Mouse (Mus musculus) cerebellum, adult 2 months (tissue): ENCODE data around the gene Sdcbp2. TPM values are rescaled to one million over a fixed set of nuclear protein-coding genes. Genes with fewer than 3 reads are reported as not detected.

Experiments
- DNase-seq, 2 experiments: peaks; one replicate each; pipeline ENCODE4 v3.0.0; 2021
- H3K27ac ChIP-seq: fragments of 200-500 bp; 2 replicates; pipeline ENCODE4 v1.5.1; 2012; ENCODE audit warnings: low read length, control low read depth, inconsistent platforms; ENCODE audit not compliant: insufficient read depth
- H3K27me3 ChIP-seq: fragments of 200-500 bp; 2 replicates; pipeline ENCODE4 v1.6.1; 2012; ENCODE audit warnings: inconsistent platforms, mild to moderate bottlenecking, low read length, moderate library complexity; ENCODE audit not compliant: control insufficient read depth, insufficient read depth
- H3K4me1 ChIP-seq: fragments of 200-500 bp; 2 replicates; pipeline ENCODE4 v1.6.1; 2011; ENCODE audit warnings: low read length; ENCODE audit not compliant: control insufficient read depth, insufficient read depth
- H3K4me3 ChIP-seq: fragments of 200-500 bp; replicated peaks from 2 replicates; pipeline ENCODE3; 2011; ENCODE audit warnings: mild to moderate bottlenecking, low read depth, low read length, control low read depth; ENCODE audit not compliant: insufficient read depth
- CTCF ChIP-seq: fragments of 200-500 bp; IDR thresholded peaks from 2 replicates; pipeline ENCODE4 v1.5.1; 2011; ENCODE audit warnings: low read depth, mild to moderate bottlenecking, control low read depth, low read length, moderate library complexity, borderline replicate concordance; ENCODE audit not compliant: insufficient read depth
- POLR2A ChIP-seq: fragments of 200-500 bp; IDR thresholded peaks from 2 replicates; pipeline ENCODE4 v1.6.1; 2011; ENCODE audit warnings: low read length, control low read depth, borderline replicate concordance; ENCODE audit not compliant: insufficient read depth
- WGBS: fragments of 180-500 bp; shearing (Covaris S2); methylation state at CpG from one replicate; pipeline ENCODE4 v1.1.7; 2018; 5-methylcytosine and 5-hydroxymethylcytosine counted together
- polyA plus RNA-seq: library from polyadenylated mRNA; depleted of rRNA; stranded (reverse); fragments of >200 nt; gene quantifications from 2 replicates; pipeline ENCODE4 v1.2.3, GENCODE M21; 2012; rRNA removed

The Sdcbp2 gene
- polyA plus RNA-seq: 1.2 and 1.3 TPM in 2 replicates

DNA sequence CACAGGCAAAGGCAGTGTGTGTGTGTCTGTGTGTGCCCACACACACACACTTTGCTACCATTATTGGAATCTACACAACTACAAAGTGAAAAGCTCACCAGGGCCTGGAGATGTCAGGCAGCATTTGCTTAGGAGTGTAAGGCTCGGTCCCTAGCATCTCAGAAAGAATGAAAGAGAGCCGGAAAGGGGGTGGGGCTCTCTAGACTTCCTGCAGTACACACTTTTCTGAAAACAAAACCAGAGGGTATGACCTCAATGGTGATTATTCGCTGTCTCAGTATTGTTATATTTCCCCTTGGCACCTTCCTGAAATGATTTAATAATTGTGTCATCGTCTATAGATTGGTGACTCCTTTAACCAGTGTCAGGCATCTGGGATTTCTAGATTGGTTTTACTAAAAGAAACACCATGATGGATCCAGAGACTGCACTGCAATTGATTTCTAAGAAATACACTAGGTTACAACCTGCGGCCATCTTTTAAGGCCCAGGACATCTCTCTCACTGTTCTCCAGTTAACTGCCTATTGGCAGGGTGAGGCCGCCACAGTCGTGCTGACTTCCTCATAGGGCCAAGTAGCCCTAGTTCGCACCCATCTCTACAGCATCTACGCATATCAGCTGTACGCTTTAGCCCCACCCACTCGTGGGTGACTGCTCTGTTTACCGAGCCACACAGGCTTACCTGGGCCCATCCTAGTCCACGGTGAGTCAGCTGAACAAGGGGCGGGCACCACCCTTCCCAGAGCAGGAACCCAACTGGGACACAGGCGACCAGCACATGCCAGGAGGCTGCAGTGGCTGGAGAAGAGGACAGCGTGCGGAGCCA is at the start of gene Sdcbp2:
Sdcbp2 (plus strand) TSS at position 750 of the 828 bp plus-strand sequence.
- H3K4me3 ChIP-seq: no peak within 1 kb of the TSS
- TF ChIP-seq CTCF (no peak), POLR2A (no peak)
- no peaks in the 10 kb centered on the region for H3K4me1 ChIP-seq
- H3K27ac ChIP-seq: no peak within 1 kb of the TSS
- no peaks in the 10 kb centered on the region for H3K27me3 ChIP-seq
- 70% methylated on average over 17 of the region's 17 CpGs for WGBS
- DNase-seq: no peak

GRCm38 (mm10) chr2:151524324-151525041 is 47.9 kb upstream of the Sdcbp2 start:
- Histone ChIP-seq H3K27me3 (no peaks in the 10 kb centered on the region), H3K27ac (no peak overlapping the region), H3K4me3 (no peak overlapping the region), H3K4me1 (no peaks in the 10 kb centered on the region)
- WGBS: 66% methylated on average over 4 of the region's 4 CpGs
- no peak for TF ChIP-seq POLR2A
- no peak for TF ChIP-seq CTCF
- DNase-seq: no peak

GRCm38 (mm10) chr2:151525520-151525919 is 46.9 kb upstream of the Sdcbp2 start:
- DNase-seq: no peak
- H3K4me1 ChIP-seq: no peaks in the 10 kb centered on the region
- no peaks in the 10 kb centered on the region for H3K27me3 ChIP-seq
- H3K27ac ChIP-seq: no peak overlapping the region
- no peak for TF ChIP-seq POLR2A
- TF ChIP-seq CTCF: no peak
- WGBS: 77% methylated on average over 2 of the region's 2 CpGs
- no peak overlapping the region for H3K4me3 ChIP-seq

- no peak for TF ChIP-seq CTCF
- no peak for TF ChIP-seq POLR2A
- WGBS: 91% methylated on average over 1 of the region's 1 CpGs
- no peak overlapping the region for H3K27ac ChIP-seq
- no peak for DNase-seq
- no peak overlapping the region for H3K4me3 ChIP-seq
- no peaks in the 10 kb centered on the region for H3K27me3 ChIP-seq
- no peaks in the 10 kb centered on the region for H3K4me1 ChIP-seq
Observed at GRCm38 (mm10) chr2:151528066-151528465, 44.4 kb upstream of the Sdcbp2 start.

DNA sequence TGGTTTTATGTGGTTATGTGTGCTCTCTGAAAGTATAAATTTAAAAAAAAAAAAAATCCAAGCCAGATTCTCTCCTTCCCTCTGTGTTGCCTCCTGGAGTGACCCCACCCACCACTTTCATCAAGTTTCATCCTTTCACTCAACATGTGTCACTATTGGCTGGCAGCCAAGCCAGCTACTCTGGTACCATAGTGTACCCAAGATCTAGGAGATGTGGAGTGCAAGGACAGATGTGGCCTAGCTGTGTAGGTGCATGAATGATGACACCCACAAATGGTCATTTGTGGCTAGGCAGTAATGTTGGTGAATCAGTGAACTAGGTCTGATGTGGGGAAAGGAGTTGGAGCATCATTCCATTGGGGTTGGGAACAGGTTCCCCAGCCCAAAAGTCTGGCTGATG is 43.3 kb upstream of the Sdcbp2 start:
- TF ChIP-seq POLR2A (no peak), CTCF (no peak)
- H3K4me1 ChIP-seq: no peaks in the 10 kb centered on the region
- no peak for DNase-seq
- no peaks in the 10 kb centered on the region for H3K27me3 ChIP-seq
- no peak overlapping the region for H3K4me3 ChIP-seq
- no peak overlapping the region for H3K27ac ChIP-seq

DNA sequence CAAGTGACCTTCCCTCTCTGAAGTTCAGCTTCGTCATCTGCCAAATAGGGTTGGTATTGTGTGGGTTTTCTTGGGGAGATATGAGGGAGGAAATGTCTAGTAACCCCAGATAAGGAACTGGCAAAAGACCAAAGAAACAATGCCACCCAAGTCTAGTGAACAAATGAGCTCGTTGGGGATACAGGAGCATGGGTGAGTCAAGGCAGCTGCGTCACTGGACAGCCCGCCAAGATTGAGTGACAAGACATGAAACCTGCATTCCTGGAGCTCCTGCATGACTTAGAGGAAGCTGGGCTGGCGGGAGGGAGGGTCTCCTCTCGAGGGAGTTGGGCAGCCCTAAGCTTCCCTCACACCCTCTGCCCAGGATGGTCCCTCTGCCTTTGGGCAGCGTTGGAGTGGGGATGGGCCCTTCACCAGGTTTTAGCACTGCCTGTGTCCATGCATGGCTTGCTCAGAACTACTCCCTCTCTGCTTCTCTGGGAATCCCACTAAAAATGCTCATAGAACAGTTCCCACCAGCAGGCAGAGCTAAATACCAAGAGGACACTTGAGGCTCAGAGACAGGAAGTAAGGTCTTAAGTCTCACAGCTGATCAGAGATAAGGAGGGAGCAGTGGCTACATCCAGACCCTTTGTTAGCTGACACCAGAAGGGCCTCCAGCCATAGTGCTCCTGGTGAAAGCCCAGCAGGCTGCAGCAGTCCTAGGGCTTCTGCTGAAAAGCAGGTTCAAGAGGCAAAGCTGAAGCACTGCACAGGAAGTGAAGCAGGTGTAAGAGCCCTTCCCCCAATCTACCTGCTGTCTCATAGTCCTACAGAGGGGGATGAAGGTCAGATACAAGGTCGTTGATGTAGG is 41.8 kb upstream of the Sdcbp2 start:
- WGBS: 50% methylated on average over 8 of the region's 8 CpGs
- no peak for DNase-seq
- Histone ChIP-seq H3K4me1 (no peaks in the 10 kb centered on the region), H3K4me3 (no peak overlapping the region), H3K27ac (no peak overlapping the region), H3K27me3 (no peaks in the 10 kb centered on the region)
- TF ChIP-seq POLR2A: no peak
- TF ChIP-seq CTCF: no peak

DNA sequence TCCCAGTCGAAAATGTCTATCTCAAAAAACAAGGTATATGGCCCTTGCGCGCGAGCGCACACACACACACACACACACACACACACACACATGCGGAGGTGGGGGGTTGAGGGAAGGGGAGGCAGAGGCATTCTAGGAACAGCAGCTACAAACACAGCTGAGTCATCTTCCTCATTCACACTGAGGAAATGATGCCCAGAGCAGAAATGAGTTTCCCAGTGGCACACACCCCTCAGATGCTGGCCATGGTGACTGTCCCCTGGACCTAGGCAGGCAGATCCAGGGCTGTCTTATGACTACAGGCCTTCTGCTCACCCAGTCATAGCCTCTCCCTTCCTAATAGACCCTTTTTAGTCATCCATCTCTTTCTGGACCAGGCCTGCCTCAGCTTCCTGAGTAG is 38.8 kb upstream of the Sdcbp2 start:
- no peak overlapping the region for H3K27ac ChIP-seq
- DNase-seq: no peak
- no peak overlapping the region for H3K4me3 ChIP-seq
- H3K27me3 ChIP-seq: no peaks in the 10 kb centered on the region
- no peaks in the 10 kb centered on the region for H3K4me1 ChIP-seq
- 89% methylated on average over 6 of the region's 6 CpGs for WGBS
- TF ChIP-seq CTCF: no peak
- no peak for TF ChIP-seq POLR2A
